Comparison of ENCODE assay signal across 27 mouse cellular contexts in genomic region chr14:122002224-122002623, GRCm38 (mm10). TPM values are rescaled to one million over a fixed set of nuclear protein-coding genes. Genes with fewer than 3 reads are reported as not detected.
"Had no signal": no experiment of that assay in that cellular context is flagged by ENCODE, and none has a peak within 500 bp of the region (broad histone marks: within the 10 kb centered on the region; RNA-seq: fewer than 3 reads in every experiment).

No protein-coding gene starts in this region.

- H3K9ac ChIP-seq: limb, embryonic 12.5 days; limb, embryonic 15.5 days; liver, embryonic 14.5 days; liver, postnatal 0 days; lung, embryonic 14.5 days; stomach, embryonic 15.5 days had no signal

- H3K4me1 ChIP-seq: limb, embryonic 12.5 days; limb, embryonic 15.5 days; stomach, embryonic 15.5 days had no signal

- H3K9me3 ChIP-seq: limb, embryonic 12.5 days; limb, embryonic 15.5 days; stomach, embryonic 15.5 days had no signal

- H3K4me2 ChIP-seq: limb, embryonic 12.5 days; limb, embryonic 15.5 days; liver, embryonic 11.5 days; lung, embryonic 14.5 days; stomach, embryonic 15.5 days had no signal

- H3K27me3 ChIP-seq: limb, embryonic 12.5 days; limb, embryonic 15.5 days; stomach, embryonic 15.5 days had no signal

- ATAC-seq: liver, postnatal 0 days; lung, postnatal 0 days had no signal

- H3K36me3 ChIP-seq: stomach, embryonic 15.5 days had no signal

- H3K27ac ChIP-seq: left cerebral cortex, adult 2 months; limb, embryonic 12.5 days; limb, embryonic 15.5 days; liver, embryonic 14.5 days; macrophage; stomach, embryonic 15.5 days had no signal

- DNase-seq: kidney, adult 18-20 months; kidney, adult 9 months; kidney, postnatal 14 days; kidney, postnatal 4 days; liver, postnatal 0 days; lung, embryonic 14.5 days; midbrain, embryonic 14.5 days; right cerebral cortex, adult 18-20 months; right cerebral cortex, postnatal 14 days; right cerebral cortex, postnatal 4 days; spleen, adult 18-20 months; thymus, postnatal 25 days had no signal

- H3K4me3 ChIP-seq: left cerebral cortex, adult 2 months; limb, embryonic 12.5 days; limb, embryonic 15.5 days; stomach, embryonic 15.5 days had no signal

RNA-seq across cellular contexts. Expression of gene Timm8a2, which starts 32.2 kb away (rescaled TPM):
- total RNA-seq: layer of hippocampus, adult 18-20 months; layer of hippocampus, postnatal 14 days; left cerebral cortex, adult 2 months; left cerebral cortex, postnatal 36 days had no signal
- polyA plus RNA-seq: kidney, embryonic 16.5 days; limb, embryonic 12.5 days; limb, embryonic 15.5 days; liver, embryonic 11.5 days; liver, embryonic 14.5 days; liver, postnatal 0 days; lung, embryonic 14.5 days; lung, postnatal 0 days; macrophage; midbrain, embryonic 14.5 days; midbrain, postnatal 0 days; neural tube, embryonic 11.5 days; neural tube, embryonic 14.5 days; stomach, embryonic 15.5 days had no signal
